Mouse (Mus musculus) bone marrow macrophage, adult 2 months (primary cell): ENCODE measurements at regions not wholly inside any gene's neighbourhood (a gene's known extent, or its start where the extent isn't known, plus 50 kb on each side); places are given as distances from the start of the nearest gene placed in this dataset.

Experiments
- CTCF ChIP-seq: IDR thresholded peaks from 2 replicates; pipeline ENCODE4 v1.5.1; 2012; ENCODE audit warnings: low read depth, mild to moderate bottlenecking, low read length, moderate library complexity
- POLR2A ChIP-seq: IDR thresholded peaks from 2 replicates; pipeline ENCODE4 v1.6.1; 2012; ENCODE audit warnings: mild to moderate bottlenecking, low read depth, low read length, borderline replicate concordance

DNA sequence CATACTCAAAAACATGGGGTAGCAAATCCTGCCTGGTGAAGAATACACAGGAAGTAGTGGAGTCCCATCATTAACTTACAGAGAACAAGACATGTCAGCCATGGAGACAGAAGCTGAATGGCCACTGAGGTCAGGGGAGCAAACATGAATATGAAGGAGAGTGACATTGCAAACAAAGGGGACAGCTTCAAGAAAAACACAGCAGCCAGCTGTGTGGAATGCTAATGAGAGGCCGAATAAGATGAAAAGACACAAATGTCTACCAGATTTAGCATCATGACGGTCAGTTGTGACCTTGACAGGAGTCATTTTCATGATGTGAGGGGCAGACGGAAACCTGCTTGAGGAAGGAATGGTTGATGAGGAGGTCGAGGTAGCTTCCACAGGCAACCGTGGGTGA, 167.7 kb downstream of the Pou4f1 start:
- TF ChIP-seq CTCF (no peak), POLR2A (no peak)
